Mouse (Mus musculus): ENCODE results near the gene Rhag. TPM values are rescaled to one million over a fixed set of nuclear protein-coding genes. Genes with fewer than 3 reads are reported as not detected.

Gene Rhag
- polyA plus RNA-seq, 1 experiment from 2014 or later: 0.13 TPM

DNA sequence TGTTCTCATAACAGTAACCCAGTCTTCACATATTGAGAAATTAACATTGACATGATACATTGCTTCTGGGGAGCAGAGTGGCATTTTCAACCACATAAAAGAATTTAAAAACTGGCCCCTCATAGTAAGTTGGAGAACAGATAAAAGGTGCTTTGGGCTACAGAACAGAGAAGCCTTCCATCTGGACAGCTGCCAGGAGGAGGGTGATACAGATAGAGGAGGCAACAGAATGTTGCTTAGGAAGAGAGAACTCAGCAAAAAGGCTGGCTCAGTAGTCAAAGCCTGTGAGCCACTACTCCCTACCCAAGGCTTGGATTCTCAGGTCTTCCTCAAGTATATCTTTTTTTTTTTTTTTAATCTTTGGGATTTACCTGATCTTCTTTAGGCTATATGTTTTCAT, 44.1 kb downstream of the Rhag start:
- Histone ChIP-seq H3K9me3 (ENCODE audit: control insufficient read depth, low read length) (no peaks in the 10 kb centered on the region), H3K4me3 (replicated peaks; ENCODE audit: low read depth, low read length) (no peak overlapping the region), H3K4me2 (ENCODE audit: low read length) (no peak overlapping the region), H3K4me1 (ENCODE audit: control insufficient read depth, insufficient read depth, low read length) (no peaks in the 10 kb centered on the region), H3K9ac (replicated peaks; ENCODE audit: low read length) (no peak overlapping the region), H3K27ac (replicated peaks; ENCODE audit: low read depth, low read length) (no peak overlapping the region), H3K27me3 (ENCODE audit: control insufficient read depth, insufficient read depth, low read length) (no peaks in the 10 kb centered on the region), H3K36me3 (ENCODE audit: control insufficient read depth, insufficient read depth, low read length) (no peaks in the 10 kb centered on the region)
- ATAC-seq (ENCODE audit: low FRiP score, low TSS enrichment) (no peak), DNase-seq (no peak)

DNA sequence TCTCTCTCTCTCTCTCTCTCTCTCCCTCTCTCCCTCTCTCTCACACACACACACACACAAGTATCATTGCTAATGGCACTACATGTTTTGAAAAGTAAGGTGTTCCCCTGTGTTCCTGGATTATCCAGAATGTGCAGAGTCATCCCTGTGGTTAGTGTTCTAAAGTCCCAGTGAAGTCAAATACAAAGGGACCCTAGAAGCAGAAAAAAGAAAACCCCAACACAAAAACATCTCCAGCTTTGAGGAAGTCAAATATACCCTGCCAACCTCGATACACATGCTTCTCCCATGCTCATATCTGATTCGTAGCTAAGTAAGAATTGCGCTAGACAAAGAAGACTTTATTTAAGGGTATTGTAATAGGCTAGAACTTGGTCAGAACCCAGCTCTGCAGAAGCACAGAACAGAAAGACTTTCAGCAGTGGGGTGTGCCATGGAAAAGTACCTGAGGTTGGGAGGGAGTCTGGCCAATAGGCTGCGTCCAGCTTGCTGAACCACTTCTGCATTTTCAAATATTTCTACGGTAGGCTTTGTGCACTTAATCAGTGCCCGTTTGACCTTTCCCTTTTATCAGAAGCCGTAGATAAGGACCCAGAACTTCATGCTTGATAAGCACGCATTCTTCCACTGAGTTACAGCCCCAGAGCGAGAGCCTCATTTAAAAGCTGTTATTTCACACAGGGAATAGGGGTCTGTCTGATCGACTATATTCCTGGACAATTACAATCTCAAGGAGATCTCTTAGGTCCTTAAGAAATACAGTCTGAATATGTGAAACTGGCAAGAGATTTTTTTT, 58.2 kb downstream of the Rhag start:
- H3K27me3 ChIP-seq (ENCODE audit: control insufficient read depth, insufficient read depth, low read length): no peaks in the 10 kb centered on the region
- H3K4me2 ChIP-seq (ENCODE audit: low read length): no peak overlapping the region
- no peaks in the 10 kb centered on the region for H3K9me3 ChIP-seq (ENCODE audit: control insufficient read depth, low read length)
- no peaks in the 10 kb centered on the region for H3K4me1 ChIP-seq (ENCODE audit: control insufficient read depth, insufficient read depth, low read length)
- H3K27ac ChIP-seq (replicated peaks; ENCODE audit: low read depth, low read length): no peak overlapping the region
- DNase-seq (no peak), ATAC-seq (ENCODE audit: low FRiP score, low TSS enrichment) (no peak)
- H3K9ac ChIP-seq (replicated peaks; ENCODE audit: low read length): no peak overlapping the region
- H3K4me3 ChIP-seq (replicated peaks; ENCODE audit: low read depth, low read length): no peak overlapping the region
- WGBS: 72% methylated on average over 10 of the region's 10 CpGs
- no peaks in the 10 kb centered on the region for H3K36me3 ChIP-seq (ENCODE audit: control insufficient read depth, insufficient read depth, low read length)

DNA sequence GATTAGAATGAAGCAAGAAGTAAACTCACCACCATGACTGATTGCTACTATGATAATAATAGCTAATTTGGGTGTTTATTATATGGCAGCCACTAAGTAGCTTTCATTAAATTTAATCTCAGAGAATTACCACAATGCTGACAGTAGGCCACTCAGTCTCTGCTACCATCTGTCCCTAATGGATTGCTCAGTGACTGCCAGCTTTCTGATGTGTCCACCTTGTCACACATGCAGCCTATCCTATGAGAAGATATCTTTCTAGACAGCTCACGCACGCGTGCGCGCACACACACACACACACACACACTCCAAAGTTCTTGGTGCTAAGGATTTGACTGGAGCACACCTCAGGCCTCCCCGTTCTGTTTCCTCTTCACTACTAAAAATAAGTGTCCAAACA, 61.7 kb downstream of the Rhag start:
- Histone ChIP-seq H3K4me2 (ENCODE audit: low read length) (no peak overlapping the region), H3K36me3 (ENCODE audit: control insufficient read depth, insufficient read depth, low read length) (no peaks in the 10 kb centered on the region), H3K27me3 (ENCODE audit: control insufficient read depth, insufficient read depth, low read length) (no peaks in the 10 kb centered on the region), H3K9ac (replicated peaks; ENCODE audit: low read length) (no peak overlapping the region), H3K4me3 (replicated peaks; ENCODE audit: low read depth, low read length) (no peak overlapping the region), H3K9me3 (ENCODE audit: control insufficient read depth, low read length) (no peaks in the 10 kb centered on the region), H3K4me1 (ENCODE audit: control insufficient read depth, insufficient read depth, low read length) (no peaks in the 10 kb centered on the region), H3K27ac (replicated peaks; ENCODE audit: low read depth, low read length) (no peak overlapping the region)
- WGBS: 97% methylated on average over 6 of the region's 6 CpGs
- no peak for ATAC-seq (ENCODE audit: low FRiP score, low TSS enrichment)
- no peak for DNase-seq

GRCm38 (mm10) chr17:40873582-40874011, 62.7 kb downstream of the Rhag start:
- Histone ChIP-seq H3K4me2 (ENCODE audit: low read length) (no peak overlapping the region), H3K4me3 (replicated peaks; ENCODE audit: low read depth, low read length) (no peak overlapping the region), H3K27me3 (ENCODE audit: control insufficient read depth, insufficient read depth, low read length) (no peaks in the 10 kb centered on the region), H3K36me3 (ENCODE audit: control insufficient read depth, insufficient read depth, low read length) (no peaks in the 10 kb centered on the region), H3K9me3 (ENCODE audit: control insufficient read depth, low read length) (no peaks in the 10 kb centered on the region), H3K4me1 (ENCODE audit: control insufficient read depth, insufficient read depth, low read length) (no peaks in the 10 kb centered on the region), H3K9ac (replicated peaks; ENCODE audit: low read length) (no peak overlapping the region), H3K27ac (replicated peaks; ENCODE audit: low read depth, low read length) (no peak overlapping the region)
- ATAC-seq (ENCODE audit: low FRiP score, low TSS enrichment): no peak
- DNase-seq: no peak
- WGBS: 82% methylated on average over 2 of the region's 2 CpGs

GRCm38 (mm10) chr17:40874701-40875100, 63.8 kb downstream of the Rhag start:
- no peak overlapping the region for H3K27ac ChIP-seq (replicated peaks; ENCODE audit: low read depth, low read length)
- H3K4me2 ChIP-seq (ENCODE audit: low read length): no peak overlapping the region
- no peaks in the 10 kb centered on the region for H3K36me3 ChIP-seq (ENCODE audit: control insufficient read depth, insufficient read depth, low read length)
- WGBS: 90% methylated on average over 3 of the region's 3 CpGs
- H3K27me3 ChIP-seq (ENCODE audit: control insufficient read depth, insufficient read depth, low read length): no peaks in the 10 kb centered on the region
- no peaks in the 10 kb centered on the region for H3K4me1 ChIP-seq (ENCODE audit: control insufficient read depth, insufficient read depth, low read length)
- no peaks in the 10 kb centered on the region for H3K9me3 ChIP-seq (ENCODE audit: control insufficient read depth, low read length)
- no peak for ATAC-seq (ENCODE audit: low FRiP score, low TSS enrichment)
- H3K9ac ChIP-seq (replicated peaks; ENCODE audit: low read length): no peak overlapping the region
- no peak overlapping the region for H3K4me3 ChIP-seq (replicated peaks; ENCODE audit: low read depth, low read length)
- DNase-seq: no peak

DNA sequence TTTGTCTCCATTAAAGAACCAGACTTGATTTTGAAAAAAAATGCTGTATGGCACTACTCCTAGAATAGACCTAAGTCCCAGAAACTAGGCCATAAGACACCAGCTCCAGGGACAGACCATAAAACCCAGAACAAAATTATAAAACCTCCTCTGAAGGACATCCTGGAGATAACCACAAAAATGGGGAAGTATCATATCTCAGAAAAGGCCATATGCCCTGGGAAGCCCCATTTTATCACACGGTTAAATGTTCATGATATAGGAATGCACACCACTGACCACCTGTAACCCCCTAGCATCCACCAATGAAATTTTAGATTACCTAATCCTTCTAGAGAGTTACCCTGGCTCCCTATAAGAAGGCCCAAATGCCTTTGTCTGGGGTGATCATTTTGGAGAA, 64.6 kb downstream of the Rhag start:
- Histone ChIP-seq H3K4me3 (replicated peaks; ENCODE audit: low read depth, low read length) (no peak overlapping the region), H3K4me2 (ENCODE audit: low read length) (no peak overlapping the region), H3K9me3 (ENCODE audit: control insufficient read depth, low read length) (no peaks in the 10 kb centered on the region), H3K4me1 (ENCODE audit: control insufficient read depth, insufficient read depth, low read length) (no peaks in the 10 kb centered on the region), H3K27ac (replicated peaks; ENCODE audit: low read depth, low read length) (no peak overlapping the region), H3K36me3 (ENCODE audit: control insufficient read depth, insufficient read depth, low read length) (no peaks in the 10 kb centered on the region), H3K9ac (replicated peaks; ENCODE audit: low read length) (no peak overlapping the region), H3K27me3 (ENCODE audit: control insufficient read depth, insufficient read depth, low read length) (no peaks in the 10 kb centered on the region)
- no peak for ATAC-seq (ENCODE audit: low FRiP score, low TSS enrichment)
- WGBS: 91% methylated on average over 1 of the region's 1 CpGs
- DNase-seq: no peak

GRCm38 (mm10) chr17:40877741-40878140, 66.8 kb downstream of the Rhag start:
- DNase-seq (no peak), ATAC-seq (ENCODE audit: low FRiP score, low TSS enrichment) (no peak)
- Histone ChIP-seq H3K4me2 (ENCODE audit: low read length) (no peak overlapping the region), H3K4me1 (ENCODE audit: control insufficient read depth, insufficient read depth, low read length) (no peaks in the 10 kb centered on the region), H3K27ac (replicated peaks; ENCODE audit: low read depth, low read length) (no peak overlapping the region), H3K9ac (replicated peaks; ENCODE audit: low read length) (no peak overlapping the region), H3K9me3 (ENCODE audit: control insufficient read depth, low read length) (no peaks in the 10 kb centered on the region), H3K4me3 (replicated peaks; ENCODE audit: low read depth, low read length) (no peak overlapping the region), H3K27me3 (ENCODE audit: control insufficient read depth, insufficient read depth, low read length) (no peaks in the 10 kb centered on the region), H3K36me3 (ENCODE audit: control insufficient read depth, insufficient read depth, low read length) (no peaks in the 10 kb centered on the region)
- WGBS: 48% methylated on average over 3 of the region's 3 CpGs

- 16% methylated on average over 6 of the region's 6 CpGs for WGBS
- H3K9ac ChIP-seq (replicated peaks; ENCODE audit: low read length): no peak overlapping the region; the same call in 1 of the 2 replicates
These were observed 68.6 kb downstream of the Rhag start for GRCm38 (mm10) chr17:40879528-40879923.

GRCm38 (mm10) chr17:40879924-40880691, 69.2 kb downstream of the Rhag start, which contains the start of gene 9130008F23Rik:
Gene 9130008F23Rik (minus strand): TSS chr17:40880559.
- ATAC-seq (ENCODE audit: low FRiP score, low TSS enrichment) (peak; percentile 57), DNase-seq (peak; percentile 43)
- peak within 1 kb of the TSS; percentile 44 for H3K4me3 ChIP-seq (replicated peaks; ENCODE audit: low read depth, low read length)
- no peaks in the 10 kb centered on the region for H3K36me3 ChIP-seq (ENCODE audit: control insufficient read depth, insufficient read depth, low read length)
- H3K4me2 ChIP-seq (ENCODE audit: low read length): peak within 1 kb of the TSS; percentile 86
- H3K27me3 ChIP-seq (ENCODE audit: control insufficient read depth, insufficient read depth, low read length): no peaks in the 10 kb centered on the region
- no peak within 1 kb of the TSS for H3K27ac ChIP-seq (replicated peaks; ENCODE audit: low read depth, low read length)
- under 1% methylated on average over 40 of the region's 40 CpGs for WGBS
- no peaks in the 10 kb centered on the region for H3K4me1 ChIP-seq (ENCODE audit: control insufficient read depth, insufficient read depth, low read length)
- H3K9ac ChIP-seq (replicated peaks; ENCODE audit: low read length): peak within 1 kb of the TSS; percentile 47
- no peaks in the 10 kb centered on the region for H3K9me3 ChIP-seq (ENCODE audit: control insufficient read depth, low read length)

More at GRCm38 (mm10) chr17:40879528-40879923, 68.6 kb downstream of the Rhag start:
- Histone ChIP-seq H3K27me3 (ENCODE audit: control insufficient read depth, insufficient read depth, low read length) (no peaks in the 10 kb centered on the region), H3K27ac (replicated peaks; ENCODE audit: low read depth, low read length) (no peak overlapping the region), H3K4me2 (ENCODE audit: low read length) (peak overlapping the region; percentile 86), H3K36me3 (ENCODE audit: control insufficient read depth, insufficient read depth, low read length) (no peaks in the 10 kb centered on the region), H3K4me1 (ENCODE audit: control insufficient read depth, insufficient read depth, low read length) (no peaks in the 10 kb centered on the region), H3K9me3 (ENCODE audit: control insufficient read depth, low read length) (no peaks in the 10 kb centered on the region), H3K4me3 (replicated peaks; ENCODE audit: low read depth, low read length) (peak overlapping the region; percentile 44)
- DNase-seq (no peak), ATAC-seq (ENCODE audit: low FRiP score, low TSS enrichment) (no peak)

Measured in midbrain, embryonic 14.5 days (tissue).